Comparison of ENCODE assay signal across 11 mouse cellular contexts in genomic region chr4:88781831-88782230, GRCm38 (mm10). TPM values are rescaled to one million over a fixed set of nuclear protein-coding genes. Genes with fewer than 3 reads are reported as not detected.
A peak's percentile ranks its signal among the peaks of the same experiment; 100 is the strongest.
DNase-seq lines count a peak whose midpoint lies in the region; ATAC-seq and TF ChIP-seq lines count a peak whose summit lies in the region.
"Not testable (repeated sequence)": the region's sequence is repeated elsewhere in the genome, so short reads cannot be mapped to it uniquely, and the experiment has no call there.
"Had no signal": no experiment of that assay in that cellular context is flagged by ENCODE, and none has a peak within 500 bp of the region (broad histone marks: within the 10 kb centered on the region; RNA-seq: fewer than 3 reads in every experiment).

Gene Ifnz (plus strand): TSS chr4:88782131.

- not testable (repeated sequence) for H3K9ac ChIP-seq in forebrain, embryonic 13.5 days; heart, embryonic 14.5 days (ENCODE audit: low read length); hindbrain, embryonic 16.5 days (ENCODE audit: low read depth, low read length); liver, embryonic 14.5 days (replicated peaks); midbrain, embryonic 11.5 days (ENCODE audit: low read length)

- TF ChIP-seq POLR2A in bone marrow macrophage, adult 2 months (IDR thresholded peaks at IDR 0.05; ENCODE audit: borderline replicate concordance, low read depth, low read length); small intestine, adult 2 months (IDR thresholded peaks at IDR 0.05; ENCODE audit: low read depth, low read length): not testable (repeated sequence)

- H3K36me3 ChIP-seq in forebrain, embryonic 13.5 days (ENCODE audit: poor library complexity, severe bottlenecking); heart, embryonic 14.5 days (ENCODE audit: control insufficient read depth, insufficient read depth, low read length); hindbrain, embryonic 16.5 days (ENCODE audit: control insufficient read depth, insufficient read depth, low read length); limb, embryonic 10.5 days; liver, embryonic 14.5 days (replicated peaks; ENCODE audit: control insufficient read depth, insufficient read depth, low read depth); midbrain, embryonic 11.5 days (ENCODE audit: control insufficient read depth, insufficient read depth, low read length); small intestine, adult 2 months (ENCODE audit: control insufficient read depth, insufficient read depth, low read length): not testable (repeated sequence)

- not testable (repeated sequence) for H3K27me3 ChIP-seq in forebrain, embryonic 13.5 days; heart, embryonic 14.5 days (ENCODE audit: control insufficient read depth, insufficient read depth, low read length); hindbrain, embryonic 16.5 days (replicated peaks; ENCODE audit: control insufficient read depth, insufficient read depth, low read length); limb, embryonic 10.5 days (ENCODE audit: low read depth, poor library complexity, severe bottlenecking); liver, embryonic 14.5 days (ENCODE audit: control insufficient read depth, insufficient read depth, low read length); midbrain, embryonic 11.5 days (ENCODE audit: control insufficient read depth, insufficient read depth, low read length); small intestine, adult 2 months (ENCODE audit: control insufficient read depth, insufficient read depth, low read length)

- not testable (repeated sequence) for ATAC-seq in forebrain, embryonic 13.5 days; heart, embryonic 14.5 days (ENCODE audit: insufficient number of reproducible peaks, insufficient read depth, low FRiP score, low read depth); hindbrain, embryonic 16.5 days; liver, embryonic 14.5 days (ENCODE audit: insufficient read depth); midbrain, embryonic 11.5 days (ENCODE audit: low FRiP score)

- 26% methylated on average over 5 of the region's 7 CpGs for WGBS in forebrain, embryonic 13.5 days
- WGBS in heart, embryonic 14.5 days, result 0% methylated on average over 2 of the region's 7 CpGs
- 14% methylated on average over 2 of the region's 7 CpGs for WGBS in hindbrain, embryonic 16.5 days
- 18% methylated on average over 4 of the region's 7 CpGs for WGBS in limb, embryonic 10.5 days
- WGBS in liver, embryonic 14.5 days (ENCODE audit: insufficient replicate concordance), result 10% methylated on average over 3 of the region's 7 CpGs
- WGBS in midbrain, embryonic 11.5 days, result 19% methylated on average over 3 of the region's 7 CpGs
- WGBS in small intestine, adult 2 months, result 16% methylated on average over 5 of the region's 7 CpGs

- not testable (repeated sequence) for TF ChIP-seq EP300 in liver, embryonic 14.5 days (IDR thresholded peaks at IDR 0.05; ENCODE audit: low read depth)

- DNase-seq in limb, embryonic 10.5 days (ENCODE audit: low spot score); liver, embryonic 14.5 days (ENCODE audit: low read depth in 3 of 3, low spot score in 3 of 3); midbrain, embryonic 11.5 days (ENCODE audit: low spot score, missing footprints): not testable (repeated sequence)

- H3K4me1 ChIP-seq in bone marrow macrophage, adult 2 months (ENCODE audit: control insufficient read depth, insufficient read depth, low read length); forebrain, embryonic 13.5 days; heart, embryonic 14.5 days (ENCODE audit: control insufficient read depth in 2 of 2, insufficient read depth in 2 of 2, low read length in 2 of 2); hindbrain, embryonic 16.5 days (ENCODE audit: control insufficient read depth, insufficient read depth, low read depth, low read length); limb, embryonic 10.5 days; liver, embryonic 14.5 days (replicated peaks; ENCODE audit: control insufficient read depth in 2 of 2, insufficient read depth in 2 of 2, low read length in 1 of 2); midbrain, embryonic 11.5 days (ENCODE audit: control insufficient read depth, insufficient read depth, low read length); small intestine, adult 2 months (ENCODE audit: control insufficient read depth, insufficient read depth, insufficient read length, low read length): not testable (repeated sequence)

- peak within 1 kb of the TSS; percentile 46 for H3K4me2 ChIP-seq in forebrain, embryonic 13.5 days
- peak within 1 kb of the TSS; percentile 52 for H3K4me2 ChIP-seq in heart, embryonic 14.5 days (ENCODE audit: low read length)
- H3K4me2 ChIP-seq in hindbrain, embryonic 16.5 days (ENCODE audit: low read length), result peak within 1 kb of the TSS; percentile 42; the same call in 1 of the 2 replicates
- peak within 1 kb of the TSS; percentile 33 for H3K4me2 ChIP-seq in liver, embryonic 14.5 days (ENCODE audit: low read depth)
- H3K4me2 ChIP-seq in midbrain, embryonic 11.5 days, result peak within 1 kb of the TSS; percentile 23; the same call in 1 of the 2 replicates

- not testable (repeated sequence) for TF ChIP-seq CTCF in bone marrow macrophage, adult 2 months (IDR thresholded peaks at IDR 0.05; ENCODE audit: low read depth, low read length); liver, embryonic 14.5 days (IDR thresholded peaks at IDR 0.05; ENCODE audit: low read depth); small intestine, adult 2 months (IDR thresholded peaks at IDR 0.05; ENCODE audit: extremely low read depth, insufficient read length, insufficient replicate concordance, low read depth, low read length)

- peak within 1 kb of the TSS; percentile 44 for H3K4me3 ChIP-seq in bone marrow macrophage, adult 2 months (ENCODE audit: insufficient read depth, low read length)
- not testable (repeated sequence) for H3K4me3 ChIP-seq in forebrain, embryonic 13.5 days; hindbrain, embryonic 16.5 days (ENCODE audit: low read length); midbrain, embryonic 11.5 days (ENCODE audit: low read depth, low read length)
- peak within 1 kb of the TSS in 1 of 2 experiments; percentile 43; a peak in 2 of 4 replicates for H3K4me3 ChIP-seq in heart, embryonic 14.5 days (ENCODE audit: control insufficient read depth in 1 of 2, insufficient read depth in 1 of 2, low read depth in 1 of 2, low read length in 2 of 2)
- peak within 1 kb of the TSS; percentile 31; the same call in 1 of the 2 replicates for H3K4me3 ChIP-seq in limb, embryonic 10.5 days
- H3K4me3 ChIP-seq in liver, embryonic 14.5 days (ENCODE audit: insufficient read depth in 1 of 2, low read depth in 2 of 2, low read length in 2 of 2), result peak within 1 kb of the TSS in 1 of 2 experiments; percentile 49; a peak in 2 of 4 replicates
- H3K4me3 ChIP-seq in small intestine, adult 2 months (ENCODE audit: low read depth, low read length), result peak within 1 kb of the TSS; percentile 45

- not testable (repeated sequence) for H3K27ac ChIP-seq in bone marrow macrophage, adult 2 months (ENCODE audit: insufficient read depth, low read depth, low read length); forebrain, embryonic 13.5 days; hindbrain, embryonic 16.5 days (ENCODE audit: low read depth, low read length); limb, embryonic 10.5 days; liver, embryonic 14.5 days; midbrain, embryonic 11.5 days (ENCODE audit: low read depth, low read length); small intestine, adult 2 months (ENCODE audit: insufficient read depth, low read depth, low read length)
- peak within 1 kb of the TSS; percentile 33 to 85; a peak in 2 of 4 replicates for H3K27ac ChIP-seq in heart, embryonic 14.5 days (replicated peaks in 1 of 2; ENCODE audit: control insufficient read depth in 1 of 2, insufficient read depth in 1 of 2, low read depth in 2 of 2, low read length in 2 of 2)

- H3K9me3 ChIP-seq in forebrain, embryonic 13.5 days (replicated peaks); heart, embryonic 14.5 days (ENCODE audit: control insufficient read depth, low read length); hindbrain, embryonic 16.5 days (ENCODE audit: control insufficient read depth, low read length); limb, embryonic 10.5 days (replicated peaks); liver, embryonic 14.5 days (ENCODE audit: control insufficient read depth, low read length); midbrain, embryonic 11.5 days (ENCODE audit: control insufficient read depth, low read length): not testable (repeated sequence)

RNA-seq across cellular contexts. Expression of gene Ifnz, which starts in this region (rescaled TPM):
- not detected in 2 replicates for polyA plus RNA-seq in bone marrow macrophage, adult 2 months (2012; ENCODE audit: insufficient read depth, insufficient read length, missing spikeins)
- polyA plus RNA-seq in forebrain, embryonic 13.5 days (2015; fragmentation: Nextera tagmentation; extraction: Ambion mirVana), result 0.18 TPM in 1 of 2 replicates, not detected in the other
- polyA plus RNA-seq in heart, embryonic 14.5 days (2014; fragmentation: Nextera tagmentation; extraction: Ambion mirVana), result not detected in 2 replicates
- not detected in 2 replicates for polyA plus RNA-seq in hindbrain, embryonic 16.5 days (2015; fragmentation: Nextera tagmentation; extraction: Ambion mirVana)
- polyA plus RNA-seq in limb, embryonic 10.5 days (2016; fragmentation: Nextera tagmentation; extraction: Ambion mirVana), result 0.16 and 0.39 TPM in 2 replicates
- polyA plus RNA-seq in liver, embryonic 14.5 days (2012; rRNA removed), result not detected in 2 replicates
- polyA plus RNA-seq in liver, embryonic 14.5 days (2014; fragmentation: Nextera tagmentation; extraction: Ambion mirVana), result not detected in 2 replicates
- not detected in 2 replicates for polyA plus RNA-seq in midbrain, embryonic 11.5 days (2014; fragmentation: Nextera tagmentation; extraction: Ambion mirVana)
- not detected in 2 replicates for polyA plus RNA-seq in small intestine, adult 2 months (2012; rRNA removed)
- polyA plus RNA-seq: brain, embryonic 14.5 days; cerebellum, adult 2 months; cortical plate, adult 2 months had no signal
